Mouse (Mus musculus): Measurements from ENCODE around the gene Dus4l.

The Dus4l gene

GRCm38 (mm10) chr12:31620106-31620505 lies 34.5 kb downstream of the Dus4l start:
- H3K9me3 ChIP-seq (ENCODE audit: low read length): no peaks in the 10 kb centered on the region
- no peak overlapping the region for H3K4me3 ChIP-seq (replicated peaks; ENCODE audit: low read length)
- H3K27me3 ChIP-seq (ENCODE audit: insufficient read depth, low read length): no peaks in the 10 kb centered on the region
- H3K36me3 ChIP-seq (ENCODE audit: insufficient read depth, low read length): peaks cover 22% of the 10 kb centered on the region
- peaks cover 7% of the 10 kb centered on the region; the same call in 1 of the 2 replicates for H3K4me1 ChIP-seq (replicated peaks; ENCODE audit: low read depth, low read length)
- TF ChIP-seq POU5F1 (IDR thresholded peaks at IDR 0.05; ENCODE audit: borderline replicate concordance, low read length): no peak
- TF ChIP-seq CTCF (conservative IDR thresholded peaks at IDR 0.05; ENCODE audit: low read length): peak; percentile 72

DNA sequence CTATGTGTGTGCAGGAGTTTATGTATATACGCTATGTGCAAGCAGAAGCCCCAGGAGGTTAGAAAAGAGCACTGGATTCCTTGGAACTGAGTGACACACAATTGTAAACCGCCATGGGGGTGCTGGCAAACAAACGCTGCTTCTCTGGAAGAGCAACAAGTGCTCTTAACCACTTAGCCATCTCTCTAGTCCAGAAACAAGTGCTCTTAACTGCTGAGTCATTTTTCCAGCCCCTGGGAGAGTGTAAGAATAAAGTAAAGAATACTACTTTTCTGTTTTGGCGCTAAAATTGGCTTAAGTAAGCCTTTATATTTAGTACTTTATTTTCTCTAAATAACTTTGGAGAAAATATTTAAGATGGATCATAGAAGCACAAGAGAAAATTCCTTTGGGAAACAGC lies 41.3 kb downstream of the Dus4l start:
- H3K9me3 ChIP-seq (ENCODE audit: low read length): no peaks in the 10 kb centered on the region
- no peaks in the 10 kb centered on the region for H3K27me3 ChIP-seq (ENCODE audit: insufficient read depth, low read length)
- H3K4me1 ChIP-seq (replicated peaks; ENCODE audit: low read depth, low read length): peaks cover 15% of the 10 kb centered on the region
- TF ChIP-seq POU5F1 (IDR thresholded peaks at IDR 0.05; ENCODE audit: borderline replicate concordance, low read length): no peak
- TF ChIP-seq NANOG (IDR thresholded peaks at IDR 0.05; ENCODE audit: borderline replicate concordance, low read length): peak; percentile 9; the same call in 1 of the 2 replicates
- H3K36me3 ChIP-seq (ENCODE audit: insufficient read depth, low read length): peaks cover 12% of the 10 kb centered on the region; the same call in 1 of the 2 replicates
- H3K4me3 ChIP-seq (replicated peaks; ENCODE audit: low read length): no peak overlapping the region

- peak; percentile 98 for TF ChIP-seq NANOG (IDR thresholded peaks at IDR 0.05; ENCODE audit: borderline replicate concordance, low read length)
- no peak for TF ChIP-seq CTCF (conservative IDR thresholded peaks at IDR 0.05; ENCODE audit: low read length)
- peak; percentile 68; the same call in 1 of the 2 replicates for TF ChIP-seq POU5F1 (IDR thresholded peaks at IDR 0.05; ENCODE audit: borderline replicate concordance, low read length)
- Histone ChIP-seq H3K9me3 (ENCODE audit: low read length) (no peaks in the 10 kb centered on the region), H3K4me3 (replicated peaks; ENCODE audit: low read length) (no peak overlapping the region), H3K27me3 (ENCODE audit: insufficient read depth, low read length) (no peaks in the 10 kb centered on the region), H3K4me1 (replicated peaks; ENCODE audit: low read depth, low read length) (peaks cover 33% of the 10 kb centered on the region), H3K36me3 (ENCODE audit: insufficient read depth, low read length) (no peaks in the 10 kb centered on the region)
Measured at GRCm38 (mm10) chr12:31608138-31608537, 46.5 kb downstream of the Dus4l start.

- H3K4me3 ChIP-seq (replicated peaks; ENCODE audit: low read length): no peak overlapping the region
- H3K27me3 ChIP-seq (ENCODE audit: insufficient read depth, low read length): no peaks in the 10 kb centered on the region
- 0 out of 2 replicates have a peak, but pooled peaks cover under 1% of the 10 kb centered on the region for H3K36me3 ChIP-seq (ENCODE audit: insufficient read depth, low read length)
- no peaks in the 10 kb centered on the region for H3K9me3 ChIP-seq (ENCODE audit: low read length)
- TF ChIP-seq POU5F1 (IDR thresholded peaks at IDR 0.05; ENCODE audit: borderline replicate concordance, low read length) (no peak), NANOG (IDR thresholded peaks at IDR 0.05; ENCODE audit: borderline replicate concordance, low read length) (no peak), CTCF (conservative IDR thresholded peaks at IDR 0.05; ENCODE audit: low read length) (no peak)
- peaks cover 33% of the 10 kb centered on the region for H3K4me1 ChIP-seq (replicated peaks; ENCODE audit: low read depth, low read length)
Measured at GRCm38 (mm10) chr12:31604894-31605293, 49.7 kb downstream of the Dus4l start.

- 0 out of 2 replicates have a peak, but pooled peaks cover 7% of the 10 kb centered on the region for H3K36me3 ChIP-seq (ENCODE audit: insufficient read depth, low read length)
- TF ChIP-seq POU5F1 (IDR thresholded peaks at IDR 0.05; ENCODE audit: borderline replicate concordance, low read length): no peak
- H3K9me3 ChIP-seq (ENCODE audit: low read length): no peaks in the 10 kb centered on the region
- no peak overlapping the region for H3K4me3 ChIP-seq (replicated peaks; ENCODE audit: low read length)
- H3K4me1 ChIP-seq (replicated peaks; ENCODE audit: low read depth, low read length): peaks cover 29% of the 10 kb centered on the region
- no peaks in the 10 kb centered on the region for H3K27me3 ChIP-seq (ENCODE audit: insufficient read depth, low read length)
Measured at GRCm38 (mm10) chr12:31603586-31603985, 51.0 kb downstream of the Dus4l start.

DNA sequence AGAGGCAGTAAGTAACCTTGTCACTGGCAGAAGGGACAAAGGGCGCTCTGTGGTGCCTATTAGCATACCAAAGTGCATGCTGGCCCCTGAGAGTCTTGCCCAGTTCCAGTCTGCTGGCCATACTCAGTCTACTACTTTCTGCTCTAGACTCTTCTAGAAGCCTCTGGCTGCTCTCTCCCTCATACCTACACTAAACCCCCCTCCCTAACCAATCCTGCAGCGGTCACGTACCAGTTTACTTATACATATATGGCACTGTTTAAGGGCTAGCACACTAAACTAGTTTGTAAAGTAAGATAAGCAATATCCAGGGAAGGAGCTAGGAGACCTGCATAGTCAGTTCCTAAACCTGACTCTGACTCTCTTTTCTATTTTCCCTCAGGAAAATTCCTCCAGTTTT lies 60.3 kb downstream of the Dus4l start:
- Histone ChIP-seq H3K36me3 (ENCODE audit: insufficient read depth, low read length) (0 out of 2 replicates have a peak, but pooled peaks cover under 1% of the 10 kb centered on the region), H3K4me3 (replicated peaks; ENCODE audit: low read length) (no peak overlapping the region), H3K27me3 (ENCODE audit: insufficient read depth, low read length) (no peaks in the 10 kb centered on the region), H3K4me1 (replicated peaks; ENCODE audit: low read depth, low read length) (peaks cover 16% of the 10 kb centered on the region), H3K9me3 (ENCODE audit: low read length) (no peaks in the 10 kb centered on the region)
- no peak for TF ChIP-seq NANOG (IDR thresholded peaks at IDR 0.05; ENCODE audit: borderline replicate concordance, low read length)
- TF ChIP-seq CTCF (conservative IDR thresholded peaks at IDR 0.05; ENCODE audit: low read length): no peak
- no peak for TF ChIP-seq POU5F1 (IDR thresholded peaks at IDR 0.05; ENCODE audit: borderline replicate concordance, low read length)

GRCm38 (mm10) chr12:31592011-31592410 lies 62.6 kb downstream of the Dus4l start:
- H3K4me1 ChIP-seq (replicated peaks; ENCODE audit: low read depth, low read length): peaks cover 16% of the 10 kb centered on the region
- TF ChIP-seq POU5F1 (IDR thresholded peaks at IDR 0.05; ENCODE audit: borderline replicate concordance, low read length): no peak
- no peak for TF ChIP-seq CTCF (conservative IDR thresholded peaks at IDR 0.05; ENCODE audit: low read length)
- no peak for TF ChIP-seq NANOG (IDR thresholded peaks at IDR 0.05; ENCODE audit: borderline replicate concordance, low read length)

More at GRCm38 (mm10) chr12:31592011-31592410, 62.6 kb downstream of the Dus4l start:
- no peaks in the 10 kb centered on the region for H3K36me3 ChIP-seq (ENCODE audit: insufficient read depth, low read length)
- no peaks in the 10 kb centered on the region for H3K27me3 ChIP-seq (ENCODE audit: insufficient read depth, low read length)
- H3K4me3 ChIP-seq (replicated peaks; ENCODE audit: low read length): no peak overlapping the region
- H3K9me3 ChIP-seq (ENCODE audit: low read length): peaks cover 8% of the 10 kb centered on the region
